Mouse (Mus musculus): ENCODE data around the gene Scarb1. TPM values are rescaled to one million over a fixed set of nuclear protein-coding genes. Genes with fewer than 3 reads are reported as not detected.

Scarb1 gene
- polyA plus RNA-seq, 1 experiment from 2014 or later = 76.6 TPM

- peak; percentile 53 for ATAC-seq (ENCODE audit: insufficient read depth)
- Histone ChIP-seq H3K27ac (replicated peaks) (0 out of 2 replicates have a peak overlapping the region, but pooled peaks have one; percentile 9), H3K36me3 (replicated peaks) (peaks cover 29% of the 10 kb centered on the region), H3K9me3 (replicated peaks) (no peaks in the 10 kb centered on the region), H3K4me3 (replicated peaks) (no peak overlapping the region), H3K4me2 (no peak overlapping the region), H3K9ac (no peak overlapping the region), H3K27me3 (no peaks in the 10 kb centered on the region), H3K4me1 (replicated peaks) (peaks cover 19% of the 10 kb centered on the region)
- 44% methylated on average over 6 of the region's 6 CpGs for WGBS (ENCODE audit: insufficient replicate concordance)
These were observed 42.0 kb upstream of the Scarb1 start for GRCm38 (mm10) chr5:125382673-125383558.

- H3K36me3 ChIP-seq (replicated peaks) = peaks cover 27% of the 10 kb centered on the region
- no peaks in the 10 kb centered on the region for H3K9me3 ChIP-seq (replicated peaks)
- no peak overlapping the region for H3K4me3 ChIP-seq (replicated peaks)
- no peak overlapping the region for H3K27ac ChIP-seq (replicated peaks)
- H3K27me3 ChIP-seq = no peaks in the 10 kb centered on the region
- WGBS (ENCODE audit: insufficient replicate concordance) = 73% methylated on average over 5 of the region's 5 CpGs
- ATAC-seq (ENCODE audit: insufficient read depth) = no peak
- H3K9ac ChIP-seq = no peak overlapping the region
- H3K4me1 ChIP-seq (replicated peaks) = peaks cover 19% of the 10 kb centered on the region
- H3K4me2 ChIP-seq = no peak overlapping the region
These were observed 41.2 kb upstream of the Scarb1 start for GRCm38 (mm10) chr5:125381954-125382672.

- ATAC-seq (ENCODE audit: insufficient read depth) = no peak
These were observed 38.0 kb upstream of the Scarb1 start for GRCm38 (mm10) chr5:125378919-125379318.

GRCm38 (mm10) chr5:125377214-125377613, 36.3 kb upstream of the Scarb1 start:
- 64% methylated on average over 7 of the region's 7 CpGs for WGBS (ENCODE audit: insufficient replicate concordance)
- H3K4me3 ChIP-seq (replicated peaks) = no peak overlapping the region
- no peaks in the 10 kb centered on the region; the same call in 1 of the 2 replicates for H3K4me1 ChIP-seq (replicated peaks)
- no peak overlapping the region for H3K4me2 ChIP-seq
- H3K36me3 ChIP-seq (replicated peaks) = no peaks in the 10 kb centered on the region
- H3K27ac ChIP-seq (replicated peaks) = no peak overlapping the region
- no peaks in the 10 kb centered on the region for H3K27me3 ChIP-seq
- no peak for ATAC-seq (ENCODE audit: insufficient read depth)
- no peaks in the 10 kb centered on the region for H3K9me3 ChIP-seq (replicated peaks)
- H3K9ac ChIP-seq = no peak overlapping the region

More at GRCm38 (mm10) chr5:125378919-125379318, 38.0 kb upstream of the Scarb1 start:
- Histone ChIP-seq H3K9me3 (replicated peaks) (no peaks in the 10 kb centered on the region), H3K4me3 (replicated peaks) (no peak overlapping the region), H3K9ac (no peak overlapping the region), H3K4me1 (replicated peaks) (peaks cover 8% of the 10 kb centered on the region), H3K27ac (replicated peaks) (no peak overlapping the region), H3K36me3 (replicated peaks) (peaks cover 4% of the 10 kb centered on the region; the same call in 1 of the 2 replicates), H3K4me2 (no peak overlapping the region), H3K27me3 (no peaks in the 10 kb centered on the region)
- 64% methylated on average over 5 of the region's 5 CpGs for WGBS (ENCODE audit: insufficient replicate concordance)

GRCm38 (mm10) chr5:125375871-125376270, 35.0 kb upstream of the Scarb1 start:
- Histone ChIP-seq H3K4me1 (replicated peaks) (no peaks in the 10 kb centered on the region), H3K9ac (no peak overlapping the region), H3K4me3 (replicated peaks) (no peak overlapping the region), H3K9me3 (replicated peaks) (no peaks in the 10 kb centered on the region), H3K27ac (replicated peaks) (no peak overlapping the region), H3K36me3 (replicated peaks) (no peaks in the 10 kb centered on the region), H3K4me2 (no peak overlapping the region), H3K27me3 (no peaks in the 10 kb centered on the region)
- ATAC-seq (ENCODE audit: insufficient read depth) = no peak
- WGBS (ENCODE audit: insufficient replicate concordance) = 65% methylated on average over 2 of the region's 2 CpGs

GRCm38 (mm10) chr5:125372027-125372426, 31.1 kb upstream of the Scarb1 start:
- no peaks in the 10 kb centered on the region for H3K27me3 ChIP-seq
- WGBS (ENCODE audit: insufficient replicate concordance) = 68% methylated on average over 4 of the region's 4 CpGs
- no peak overlapping the region for H3K9ac ChIP-seq
- no peak overlapping the region for H3K4me2 ChIP-seq
- H3K27ac ChIP-seq (replicated peaks) = no peak overlapping the region
- no peak overlapping the region for H3K4me3 ChIP-seq (replicated peaks)
- no peaks in the 10 kb centered on the region for H3K36me3 ChIP-seq (replicated peaks)
- no peak for ATAC-seq (ENCODE audit: insufficient read depth)
- no peaks in the 10 kb centered on the region for H3K9me3 ChIP-seq (replicated peaks)
- H3K4me1 ChIP-seq (replicated peaks) = no peaks in the 10 kb centered on the region; the same call in 1 of the 2 replicates

- Histone ChIP-seq H3K27me3 (no peaks in the 10 kb centered on the region), H3K9me3 (replicated peaks) (no peaks in the 10 kb centered on the region), H3K4me1 (replicated peaks) (no peaks in the 10 kb centered on the region; the same call in 1 of the 2 replicates), H3K36me3 (replicated peaks) (no peaks in the 10 kb centered on the region), H3K4me2 (no peak overlapping the region), H3K4me3 (replicated peaks) (no peak overlapping the region), H3K9ac (no peak overlapping the region), H3K27ac (replicated peaks) (no peak overlapping the region)
- WGBS (ENCODE audit: insufficient replicate concordance) = 58% methylated on average over 7 of the region's 7 CpGs
- ATAC-seq (ENCODE audit: insufficient read depth) = no peak
These were observed 30.2 kb upstream of the Scarb1 start for GRCm38 (mm10) chr5:125370950-125371693.

- Histone ChIP-seq H3K9ac (no peak overlapping the region), H3K4me3 (replicated peaks) (no peak overlapping the region), H3K27ac (replicated peaks) (no peak overlapping the region), H3K9me3 (replicated peaks) (no peaks in the 10 kb centered on the region), H3K36me3 (replicated peaks) (no peaks in the 10 kb centered on the region), H3K4me1 (replicated peaks) (no peaks in the 10 kb centered on the region; the same call in 1 of the 2 replicates), H3K27me3 (no peaks in the 10 kb centered on the region), H3K4me2 (no peak overlapping the region)
- 0% methylated on average over 4 of the region's 4 CpGs for WGBS (ENCODE audit: insufficient replicate concordance)
- no peak for ATAC-seq (ENCODE audit: insufficient read depth)
These were observed 27.7 kb upstream of the Scarb1 start for GRCm38 (mm10) chr5:125368568-125368967.

- H3K36me3 ChIP-seq (replicated peaks) = no peaks in the 10 kb centered on the region
- H3K4me2 ChIP-seq = no peak overlapping the region
- no peaks in the 10 kb centered on the region for H3K27me3 ChIP-seq
- no peak overlapping the region for H3K27ac ChIP-seq (replicated peaks)
- no peak overlapping the region for H3K4me3 ChIP-seq (replicated peaks)
- no peaks in the 10 kb centered on the region; the same call in 1 of the 2 replicates for H3K4me1 ChIP-seq (replicated peaks)
- no peak for ATAC-seq (ENCODE audit: insufficient read depth)
- no peak overlapping the region for H3K9ac ChIP-seq
- no peaks in the 10 kb centered on the region for H3K9me3 ChIP-seq (replicated peaks)
- WGBS (ENCODE audit: insufficient replicate concordance) = 58% methylated on average over 5 of the region's 5 CpGs
These were observed 27.3 kb upstream of the Scarb1 start for GRCm38 (mm10) chr5:125368156-125368555.

GRCm38 (mm10) chr5:125364851-125365429, 24.0 kb upstream of the Scarb1 start:
- no peak for ATAC-seq (ENCODE audit: insufficient read depth)
- Histone ChIP-seq H3K4me2 (no peak overlapping the region), H3K36me3 (replicated peaks) (no peaks in the 10 kb centered on the region), H3K27ac (replicated peaks) (no peak overlapping the region), H3K4me3 (replicated peaks) (no peak overlapping the region), H3K4me1 (replicated peaks) (peaks cover 5% of the 10 kb centered on the region), H3K9ac (no peak overlapping the region), H3K9me3 (replicated peaks) (no peaks in the 10 kb centered on the region), H3K27me3 (no peaks in the 10 kb centered on the region)
- 58% methylated on average over 4 of the region's 4 CpGs for WGBS (ENCODE audit: insufficient replicate concordance)
